ENCODE assay signal across 27 mouse cellular contexts in the genomic region with DNA sequence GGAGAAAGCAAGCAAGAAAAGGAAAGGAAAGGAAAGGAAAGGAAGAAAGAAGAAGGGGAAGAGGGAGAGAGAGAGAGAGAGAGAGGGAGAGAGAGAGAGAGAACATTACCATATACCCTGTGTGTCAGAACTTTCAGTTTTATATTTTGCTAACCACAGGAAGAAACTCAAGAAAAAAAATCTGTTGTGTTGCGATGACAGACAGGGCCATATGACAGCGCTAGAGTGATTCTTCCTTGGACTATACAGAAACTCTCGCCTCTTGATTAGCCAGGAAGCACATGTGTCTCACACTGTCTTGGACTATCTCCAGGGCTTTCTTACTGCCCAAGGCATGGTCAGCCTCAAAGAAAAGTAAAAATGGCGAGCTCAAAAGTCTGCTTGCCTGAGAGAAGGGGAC. TPM values are rescaled to one million over a fixed set of nuclear protein-coding genes. Genes with fewer than 3 reads are reported as not detected.
DNase-seq lines count a peak whose midpoint lies in the region; ATAC-seq and TF ChIP-seq lines count a peak whose summit lies in the region.
"Had no signal": no experiment of that assay in that cellular context is flagged by ENCODE, and none has a peak within 500 bp of the region (broad histone marks: within the 10 kb centered on the region; RNA-seq: fewer than 3 reads in every experiment).

No protein-coding gene starts in this region.

- no peaks in the 10 kb centered on the region for H3K27me3 ChIP-seq in embryonic facial prominence, embryonic 14.5 days (replicated peaks; ENCODE audit: control insufficient read depth, insufficient read depth, low read length)
- peaks cover 5% of the 10 kb centered on the region; the same call in 1 of the 2 replicates for H3K27me3 ChIP-seq in embryonic facial prominence, embryonic 10.5 days (replicated peaks; ENCODE audit: low read depth, poor library complexity, severe bottlenecking)
- no peaks in the 10 kb centered on the region for H3K27me3 ChIP-seq in lung, embryonic 14.5 days (ENCODE audit: insufficient read depth, low read length)
- H3K27me3 ChIP-seq in embryonic facial prominence, embryonic 15.5 days = no peaks in the 10 kb centered on the region
- no peaks in the 10 kb centered on the region for H3K27me3 ChIP-seq in forebrain, embryonic 13.5 days
- H3K27me3 ChIP-seq: heart, embryonic 12.5 days; limb, embryonic 12.5 days; neural tube, embryonic 13.5 days had no signal

- no peaks in the 10 kb centered on the region for H3K36me3 ChIP-seq in embryonic facial prominence, embryonic 14.5 days (ENCODE audit: control insufficient read depth, insufficient read depth, low read length)
- no peaks in the 10 kb centered on the region for H3K36me3 ChIP-seq in embryonic facial prominence, embryonic 10.5 days (replicated peaks)
- no peaks in the 10 kb centered on the region for H3K36me3 ChIP-seq in lung, embryonic 14.5 days (ENCODE audit: insufficient read depth)
- H3K36me3 ChIP-seq in embryonic facial prominence, embryonic 15.5 days = no peaks in the 10 kb centered on the region
- H3K36me3 ChIP-seq in forebrain, embryonic 13.5 days (ENCODE audit: poor library complexity, severe bottlenecking) = no peaks in the 10 kb centered on the region
- H3K36me3 ChIP-seq: heart, embryonic 12.5 days; hindbrain, embryonic 10.5 days; limb, embryonic 12.5 days; neural tube, embryonic 13.5 days had no signal

- ATAC-seq in embryonic facial prominence, embryonic 14.5 days (ENCODE audit: low read depth) = no peak
- no peak for ATAC-seq in lung, embryonic 14.5 days (ENCODE audit: insufficient read depth)
- no peak for ATAC-seq in embryonic facial prominence, embryonic 15.5 days (ENCODE audit: insufficient number of reproducible peaks, low FRiP score, low TSS enrichment, low read depth)
- ATAC-seq in forebrain, embryonic 13.5 days = no peak
- ATAC-seq: hindbrain, embryonic 16.5 days; intestine, postnatal 0 days had no signal

- H3K9me3 ChIP-seq in embryonic facial prominence, embryonic 14.5 days (ENCODE audit: control insufficient read depth, low read length) = no peaks in the 10 kb centered on the region
- no peaks in the 10 kb centered on the region for H3K9me3 ChIP-seq in embryonic facial prominence, embryonic 10.5 days
- no peaks in the 10 kb centered on the region for H3K9me3 ChIP-seq in lung, embryonic 14.5 days (ENCODE audit: low read depth, low read length)
- no peaks in the 10 kb centered on the region for H3K9me3 ChIP-seq in embryonic facial prominence, embryonic 15.5 days (replicated peaks)
- H3K9me3 ChIP-seq in forebrain, embryonic 13.5 days (replicated peaks) = no peaks in the 10 kb centered on the region
- H3K9me3 ChIP-seq: heart, embryonic 12.5 days; hindbrain, embryonic 10.5 days; limb, embryonic 12.5 days; neural tube, embryonic 13.5 days had no signal

- no peak overlapping the region for H3K4me2 ChIP-seq in embryonic facial prominence, embryonic 14.5 days (ENCODE audit: low read depth, low read length)
- H3K4me2 ChIP-seq in lung, embryonic 14.5 days = no peak overlapping the region
- H3K4me2 ChIP-seq in embryonic facial prominence, embryonic 15.5 days (replicated peaks) = no peak overlapping the region
- H3K4me2 ChIP-seq in forebrain, embryonic 13.5 days = no peak overlapping the region
- H3K4me2 ChIP-seq: heart, embryonic 12.5 days; limb, embryonic 12.5 days; liver, embryonic 11.5 days; neural tube, embryonic 13.5 days had no signal

- no peak for TF ChIP-seq CTCF in lung, embryonic 14.5 days (IDR thresholded peaks at IDR 0.05; ENCODE audit: low read depth)

- 70% methylated on average over 4 of the region's 4 CpGs for WGBS in embryonic facial prominence, embryonic 14.5 days
- WGBS in embryonic facial prominence, embryonic 10.5 days = 90% methylated on average over 4 of the region's 4 CpGs
- 77% methylated on average over 4 of the region's 4 CpGs for WGBS in lung, embryonic 14.5 days
- 68% methylated on average over 4 of the region's 4 CpGs for WGBS in embryonic facial prominence, embryonic 15.5 days
- 87% methylated on average over 4 of the region's 4 CpGs for WGBS in forebrain, embryonic 13.5 days

- H3K4me1 ChIP-seq in embryonic facial prominence, embryonic 14.5 days (ENCODE audit: control insufficient read depth, insufficient read depth, low read length) = peaks cover 29% of the 10 kb centered on the region
- peaks cover 25% of the 10 kb centered on the region for H3K4me1 ChIP-seq in embryonic facial prominence, embryonic 10.5 days
- peaks cover 18% of the 10 kb centered on the region; the same call in 1 of the 2 replicates for H3K4me1 ChIP-seq in lung, embryonic 14.5 days (ENCODE audit: insufficient read depth)
- H3K4me1 ChIP-seq in embryonic facial prominence, embryonic 15.5 days = peaks cover 42% of the 10 kb centered on the region
- H3K4me1 ChIP-seq in forebrain, embryonic 13.5 days = peaks cover 21% of the 10 kb centered on the region

- no peak overlapping the region for H3K4me3 ChIP-seq in embryonic facial prominence, embryonic 14.5 days (ENCODE audit: low read depth, low read length)
- no peak overlapping the region for H3K4me3 ChIP-seq in embryonic facial prominence, embryonic 10.5 days
- no peak overlapping the region for H3K4me3 ChIP-seq in lung, embryonic 14.5 days (ENCODE audit: low read depth, low read length)
- no peak overlapping the region for H3K4me3 ChIP-seq in embryonic facial prominence, embryonic 15.5 days (replicated peaks)
- H3K4me3 ChIP-seq in forebrain, embryonic 13.5 days = no peak overlapping the region
- H3K4me3 ChIP-seq: heart, embryonic 12.5 days; hindbrain, embryonic 10.5 days; limb, embryonic 12.5 days; megakaryocyte, embryonic 14.5 days; neural tube, embryonic 13.5 days had no signal

- H3K27ac ChIP-seq in embryonic facial prominence, embryonic 14.5 days (replicated peaks; ENCODE audit: low read depth, low read length) = no peak overlapping the region
- no peak overlapping the region for H3K27ac ChIP-seq in embryonic facial prominence, embryonic 10.5 days (replicated peaks)
- H3K27ac ChIP-seq in lung, embryonic 14.5 days (ENCODE audit: low read depth) = no peak overlapping the region
- H3K27ac ChIP-seq in embryonic facial prominence, embryonic 15.5 days (replicated peaks) = 0 out of 2 replicates have a peak overlapping the region, but pooled peaks have one; percentile 83
- no peak overlapping the region for H3K27ac ChIP-seq in forebrain, embryonic 13.5 days
- H3K27ac ChIP-seq: hindbrain, embryonic 10.5 days; limb, embryonic 12.5 days; neural tube, embryonic 13.5 days had no signal

- peak; percentile 57 for DNase-seq in embryonic facial prominence, embryonic 14.5 days (ENCODE audit: low spot score)
- DNase-seq in embryonic facial prominence, embryonic 10.5 days (ENCODE audit: low spot score) = no peak
- DNase-seq in lung, embryonic 14.5 days = peak; percentile 33
- DNase-seq in lung, postnatal 25 days (ENCODE audit: low spot score) = no peak
- no peak for DNase-seq in thymus, adult 18-20 months
- DNase-seq: adrenal gland, postnatal 14 days; cerebellum, adult 8-10 months; cerebellum, postnatal 36 days; embryo, embryonic 11 days; kidney, postnatal 25 days; lung, adult 18-20 months; lung, postnatal 14 days; midbrain, embryonic 14.5 days; thymus, postnatal 36 days had no signal

- no peak overlapping the region for H3K9ac ChIP-seq in embryonic facial prominence, embryonic 14.5 days (ENCODE audit: low read depth, low read length)
- no peak overlapping the region for H3K9ac ChIP-seq in lung, embryonic 14.5 days
- H3K9ac ChIP-seq in embryonic facial prominence, embryonic 15.5 days = no peak overlapping the region
- H3K9ac ChIP-seq in forebrain, embryonic 13.5 days = no peak overlapping the region
- H3K9ac ChIP-seq: heart, embryonic 12.5 days; limb, embryonic 12.5 days; neural tube, embryonic 13.5 days had no signal

RNA-seq across cellular contexts. Expression of a gene that starts 2.2 kb away (rescaled TPM):
- polyA plus RNA-seq in embryonic facial prominence, embryonic 14.5 days (2014; fragmentation: Nextera tagmentation; extraction: Ambion mirVana) = 5.5 and 7.5 TPM in 2 replicates
- 0.04 and 0.05 TPM in 2 replicates for polyA plus RNA-seq in embryonic facial prominence, embryonic 10.5 days (2016; fragmentation: Nextera tagmentation; extraction: Ambion mirVana)
- polyA plus RNA-seq in lung, embryonic 14.5 days (2014; fragmentation: Nextera tagmentation; extraction: Ambion mirVana) = 0.21 and 0.31 TPM in 2 replicates
- polyA plus RNA-seq in embryonic facial prominence, embryonic 15.5 days (2015; fragmentation: Nextera tagmentation; extraction: Ambion mirVana) = 1.9 and 2.8 TPM in 2 replicates
- 0.05 and 0.08 TPM in 2 replicates for polyA plus RNA-seq in forebrain, embryonic 13.5 days (2015; fragmentation: Nextera tagmentation; extraction: Ambion mirVana)
- polyA plus RNA-seq: forebrain, embryonic 11.5 days had no signal

RNA-seq across cellular contexts. Expression of a gene that starts 4.5 kb away (rescaled TPM):
- polyA plus RNA-seq in embryonic facial prominence, embryonic 14.5 days (2014; fragmentation: Nextera tagmentation; extraction: Ambion mirVana) = 0.26 and 0.75 TPM in 2 replicates
- polyA plus RNA-seq in embryonic facial prominence, embryonic 10.5 days (2016; fragmentation: Nextera tagmentation; extraction: Ambion mirVana) = 0.09 TPM in 1 of 2 replicates, not detected in the other
- 0.19 TPM in 1 of 2 replicates, not detected in the other for polyA plus RNA-seq in lung, embryonic 14.5 days (2014; fragmentation: Nextera tagmentation; extraction: Ambion mirVana)
- polyA plus RNA-seq in embryonic facial prominence, embryonic 15.5 days (2015; fragmentation: Nextera tagmentation; extraction: Ambion mirVana) = 0.17 and 0.35 TPM in 2 replicates
- not detected in 2 replicates for polyA plus RNA-seq in forebrain, embryonic 13.5 days (2015; fragmentation: Nextera tagmentation; extraction: Ambion mirVana)
- polyA plus RNA-seq: forebrain, embryonic 11.5 days; hindbrain, embryonic 10.5 days; intestine, postnatal 0 days; liver, embryonic 11.5 days; midbrain, embryonic 14.5 days; spleen, adult 2 months; testis, adult 2 months had no signal

Comparison
In these comparisons a context has a peak if more than half of its experiments do, and no peak if none do; other contexts are left out.
1. DNase-seq: peak in embryonic facial prominence, embryonic 14.5 days (single experiment) and lung, embryonic 14.5 days (single experiment); none in embryonic facial prominence, embryonic 10.5 days (single experiment), lung, postnatal 25 days (single experiment) and thymus, adult 18-20 months (0 of 2).